Mouse (Mus musculus) forebrain, embryonic 13.5 days (tissue): ENCODE measurements around the gene Spryd3. TPM values are rescaled to one million over a fixed set of nuclear protein-coding genes. Genes with fewer than 3 reads are reported as not detected.
"Not testable (repeated sequence)": the region's sequence is repeated elsewhere in the genome, so short reads cannot be mapped to it uniquely, and the experiment has no call there.

Source experiments
- ATAC-seq: fragments of 200-750 bp; cut with Nextera tagmentation; 2 replicates; pipeline ENCODE4 v1.8.0; 2017
- H3K27ac ChIP-seq: fragments of 300-500 bp; sonication (generic); 2 replicates; pipeline ENCODE4 v1.5.1; 2015; ENCODE audit warnings: inconsistent platforms, mild to moderate bottlenecking, moderate library complexity
- H3K27me3 ChIP-seq: fragments of 300-500 bp; sonication (generic); 2 replicates; pipeline ENCODE4 v1.6.1; 2015; ENCODE audit warnings: mild to moderate bottlenecking, inconsistent platforms
- H3K36me3 ChIP-seq: fragments of 300-500 bp; sonication (generic); 2 replicates; pipeline ENCODE4 v1.6.1; 2015; ENCODE audit warnings: mild to moderate bottlenecking, inconsistent platforms; ENCODE audit not compliant: poor library complexity, severe bottlenecking
- H3K4me1 ChIP-seq: fragments of 300-500 bp; sonication (generic); 2 replicates; pipeline ENCODE4 v1.6.1; 2015; ENCODE audit warnings: inconsistent platforms
- H3K4me2 ChIP-seq: fragments of 300-500 bp; sonication (generic); 2 replicates; pipeline ENCODE4 v1.6.1; 2015; ENCODE audit warnings: inconsistent platforms, mild to moderate bottlenecking, moderate library complexity
- H3K4me3 ChIP-seq: fragments of 300-500 bp; sonication (generic); 2 replicates; pipeline ENCODE4 v1.5.1; 2015; ENCODE audit warnings: mild to moderate bottlenecking, inconsistent platforms
- H3K9ac ChIP-seq: fragments of 300-500 bp; sonication (generic); 2 replicates; pipeline ENCODE4 v1.6.1; 2015; ENCODE audit warnings: mild to moderate bottlenecking, inconsistent platforms
- H3K9me3 ChIP-seq: fragments of 300-500 bp; sonication (generic); replicated peaks from 2 replicates; pipeline ENCODE4 v1.6.1; 2016; ENCODE audit warnings: inconsistent platforms
- WGBS: fragments of 180-500 bp; shearing (Covaris S2); methylation state at CpG from one replicate; pipeline ENCODE4 v1.1.7; 2015; 5-methylcytosine and 5-hydroxymethylcytosine counted together
- polyA plus RNA-seq: library from polyadenylated mRNA; unstranded; fragments of >200 nt; fragmentation: Nextera tagmentation; extraction: Ambion mirVana; gene quantifications from 2 replicates; pipeline ENCODE4 v1.2.1, GENCODE M21; 2015

Spryd3 gene
- polyA plus RNA-seq, 1 experiment from 2014 or later, result 21.7 TPM

DNA sequence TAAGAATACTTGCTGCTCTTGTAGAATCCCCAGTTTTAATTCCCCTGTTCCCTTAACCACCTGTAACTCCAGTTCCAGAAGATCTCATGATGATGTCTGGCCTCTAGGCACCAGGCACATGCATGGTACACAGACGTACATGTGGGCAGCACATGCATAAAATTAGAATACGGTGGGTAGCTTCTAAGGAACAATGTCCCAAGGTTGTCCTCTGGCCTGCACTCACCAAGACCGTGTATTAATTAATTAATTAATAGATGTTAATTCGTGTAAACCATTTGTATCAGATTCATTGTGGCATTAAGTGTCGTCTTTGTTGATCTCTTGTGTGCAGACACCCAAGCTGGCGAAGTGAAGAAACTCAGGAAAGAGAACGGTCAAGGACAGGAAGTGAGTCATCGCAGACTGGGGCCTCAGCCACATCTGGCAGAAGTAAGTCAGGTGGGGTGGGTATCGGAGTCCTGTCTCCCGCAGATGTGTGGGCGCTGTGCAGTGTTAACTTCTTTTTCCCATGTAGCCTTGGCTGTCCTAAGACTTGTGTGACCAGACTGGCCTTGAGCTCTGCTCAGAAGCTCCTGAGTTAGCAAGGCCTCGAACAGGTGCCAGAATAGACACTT lies 44.9 kb downstream of the Spryd3 start:
- 89% methylated on average over 12 of the region's 12 CpGs for WGBS

GRCm38 (mm10) chr15:102089914-102090585 lies 46.0 kb downstream of the Spryd3 start:
- 90% methylated on average over 12 of the region's 12 CpGs for WGBS
- Histone ChIP-seq H3K36me3 (peaks cover 98% of the 10 kb centered on the region), H3K27ac (no peak overlapping the region), H3K9me3 (no peaks in the 10 kb centered on the region), H3K4me2 (no peak overlapping the region), H3K4me3 (no peak overlapping the region), H3K27me3 (no peaks in the 10 kb centered on the region), H3K4me1 (no peaks in the 10 kb centered on the region), H3K9ac (no peak overlapping the region)
- no peak for ATAC-seq

More for the DNA sequence above, 44.9 kb downstream of the Spryd3 start:
- H3K27me3 ChIP-seq, result no peaks in the 10 kb centered on the region
- ATAC-seq, result no peak
- H3K9me3 ChIP-seq, result no peaks in the 10 kb centered on the region
- no peaks in the 10 kb centered on the region for H3K4me1 ChIP-seq
- no peak overlapping the region for H3K27ac ChIP-seq
- H3K9ac ChIP-seq, result no peak overlapping the region
- H3K4me3 ChIP-seq, result no peak overlapping the region
- H3K36me3 ChIP-seq, result peaks cover 98% of the 10 kb centered on the region
- no peak overlapping the region for H3K4me2 ChIP-seq

DNA sequence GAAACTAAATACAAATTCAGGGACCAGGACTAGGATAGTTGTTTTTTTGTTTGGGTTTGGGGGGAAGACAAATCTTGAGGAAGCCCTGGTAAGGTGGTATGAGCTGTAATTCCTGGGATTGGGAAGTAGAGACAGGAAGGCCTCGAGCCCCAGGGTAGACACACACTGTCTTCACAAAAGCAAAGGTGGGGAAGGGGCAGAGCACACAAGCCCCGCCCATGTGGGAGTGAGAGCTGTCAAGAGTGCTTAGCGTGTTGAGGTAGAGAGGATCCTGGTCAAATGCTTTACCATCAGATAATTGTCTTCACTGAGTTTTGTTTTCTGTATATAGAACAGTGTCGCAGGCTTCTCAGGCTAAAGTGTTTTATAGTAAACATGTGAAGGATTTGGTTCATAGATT lies 53.0 kb downstream of the Spryd3 start:
- no peak overlapping the region for H3K4me2 ChIP-seq
- no peak overlapping the region for H3K27ac ChIP-seq
- H3K4me3 ChIP-seq, result no peak overlapping the region
- WGBS, result 88% methylated on average over 4 of the region's 4 CpGs
- no peaks in the 10 kb centered on the region for H3K9me3 ChIP-seq
- no peak overlapping the region for H3K9ac ChIP-seq
- peaks cover 61% of the 10 kb centered on the region for H3K36me3 ChIP-seq
- no peak for ATAC-seq
- no peaks in the 10 kb centered on the region for H3K4me1 ChIP-seq
- no peaks in the 10 kb centered on the region for H3K27me3 ChIP-seq

GRCm38 (mm10) chr15:102082148-102082547 lies 53.9 kb downstream of the Spryd3 start:
- no peaks in the 10 kb centered on the region for H3K27me3 ChIP-seq
- peaks cover 52% of the 10 kb centered on the region for H3K36me3 ChIP-seq
- no peak overlapping the region for H3K4me2 ChIP-seq
- H3K27ac ChIP-seq, result no peak overlapping the region
- no peak overlapping the region for H3K4me3 ChIP-seq
- H3K9ac ChIP-seq, result no peak overlapping the region
- no peaks in the 10 kb centered on the region for H3K9me3 ChIP-seq
- ATAC-seq, result no peak
- WGBS, result 91% methylated on average over 4 of the region's 4 CpGs
- H3K4me1 ChIP-seq, result no peaks in the 10 kb centered on the region

DNA sequence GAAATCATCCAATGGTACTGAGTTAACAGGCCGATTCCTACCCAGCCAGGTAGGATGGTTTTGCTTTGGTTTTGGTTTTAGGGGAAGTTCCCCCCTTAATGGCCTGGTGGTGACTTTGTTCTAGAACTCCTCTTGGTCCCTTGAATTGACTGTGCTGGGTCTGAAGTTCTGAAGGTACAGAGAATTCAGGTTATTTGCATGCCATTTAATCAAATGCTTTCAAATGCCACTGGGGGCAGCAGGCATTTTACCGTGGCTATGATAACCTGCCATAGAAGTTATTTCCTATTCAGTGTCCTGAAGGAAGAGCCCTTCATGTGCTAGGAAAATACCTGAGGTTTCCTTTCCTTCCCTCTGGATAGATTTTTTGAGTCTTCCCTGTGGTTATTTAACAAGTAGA lies 55.6 kb downstream of the Spryd3 start:
- 73% methylated on average over 2 of the region's 2 CpGs for WGBS

DNA sequence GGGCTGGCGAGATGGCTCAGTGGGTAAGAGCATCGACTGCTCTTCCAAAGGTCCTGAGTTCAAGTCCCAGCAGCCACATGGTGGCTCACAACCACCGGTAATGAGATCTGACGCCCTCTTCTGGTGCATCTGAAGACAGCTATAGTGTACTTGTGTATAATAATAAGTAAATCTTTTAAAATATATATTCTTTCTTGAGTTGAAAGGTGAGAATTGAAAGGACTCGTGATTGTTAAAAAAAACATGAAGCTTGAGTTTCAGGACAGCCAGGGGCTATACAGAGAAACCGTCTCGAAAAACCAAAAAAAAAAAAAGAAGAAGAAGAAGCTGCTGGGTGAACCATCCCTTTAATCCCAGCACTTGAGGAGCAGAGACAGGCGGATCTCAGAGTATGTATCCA lies 56.1 kb downstream of the Spryd3 start:
- H3K4me2 ChIP-seq, H3K4me3 ChIP-seq, ATAC-seq, H3K9ac ChIP-seq, H3K9me3 ChIP-seq, H3K27ac ChIP-seq, H3K27me3 ChIP-seq: not testable (repeated sequence)
- Histone ChIP-seq H3K4me1 (peaks cover 15% of the 10 kb centered on the region), H3K36me3 (peaks cover 32% of the 10 kb centered on the region)
- 80% methylated on average over 8 of the region's 8 CpGs for WGBS

More for the DNA sequence above, 55.6 kb downstream of the Spryd3 start:
- Histone ChIP-seq H3K9ac (no peak overlapping the region), H3K4me1 (peaks cover 10% of the 10 kb centered on the region), H3K9me3 (no peaks in the 10 kb centered on the region), H3K4me2 (no peak overlapping the region), H3K36me3 (peaks cover 36% of the 10 kb centered on the region), H3K27ac (no peak overlapping the region), H3K27me3 (no peaks in the 10 kb centered on the region), H3K4me3 (no peak overlapping the region)
- no peak for ATAC-seq

DNA sequence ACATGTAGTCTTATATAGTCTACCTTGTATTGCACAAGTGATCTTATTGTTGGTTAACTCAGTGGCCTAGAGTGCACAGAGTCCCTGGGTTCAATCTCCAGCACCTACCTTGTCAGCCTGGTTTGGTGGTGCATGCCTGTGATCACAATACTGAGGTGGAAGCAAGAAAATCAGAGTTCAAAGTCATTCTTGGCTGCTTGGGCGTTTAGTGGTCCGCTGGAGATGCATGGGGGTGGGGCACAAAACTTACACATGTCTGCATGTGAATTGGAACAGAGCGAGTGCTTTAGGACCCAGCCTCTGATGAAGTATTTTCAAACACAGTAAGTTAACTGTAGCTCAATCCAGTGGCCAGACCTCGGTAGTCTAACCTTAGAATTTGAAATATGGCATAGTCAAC lies 56.8 kb downstream of the Spryd3 start:
- 83% methylated on average over 4 of the region's 4 CpGs for WGBS
- H3K4me1 ChIP-seq, result peaks cover 20% of the 10 kb centered on the region
- peaks cover 25% of the 10 kb centered on the region for H3K36me3 ChIP-seq
- no peak overlapping the region for H3K9ac ChIP-seq
- no peak overlapping the region for H3K27ac ChIP-seq
- no peak overlapping the region for H3K4me3 ChIP-seq
- H3K9me3 ChIP-seq, result no peaks in the 10 kb centered on the region
- H3K4me2 ChIP-seq, result no peak overlapping the region
- no peak for ATAC-seq
- H3K27me3 ChIP-seq, result no peaks in the 10 kb centered on the region

GRCm38 (mm10) chr15:102077111-102077677 lies 58.8 kb downstream of the Spryd3 start:
- peaks cover 28% of the 10 kb centered on the region for H3K4me1 ChIP-seq
- H3K4me2 ChIP-seq, result no peak overlapping the region
- no peak overlapping the region for H3K4me3 ChIP-seq
- no peak overlapping the region for H3K9ac ChIP-seq
- no peaks in the 10 kb centered on the region for H3K9me3 ChIP-seq
- no peaks in the 10 kb centered on the region for H3K27me3 ChIP-seq
- no peak overlapping the region for H3K27ac ChIP-seq
- WGBS, result 95% methylated on average over 2 of the region's 2 CpGs
- ATAC-seq, result no peak
- H3K36me3 ChIP-seq, result peaks cover 5% of the 10 kb centered on the region

DNA sequence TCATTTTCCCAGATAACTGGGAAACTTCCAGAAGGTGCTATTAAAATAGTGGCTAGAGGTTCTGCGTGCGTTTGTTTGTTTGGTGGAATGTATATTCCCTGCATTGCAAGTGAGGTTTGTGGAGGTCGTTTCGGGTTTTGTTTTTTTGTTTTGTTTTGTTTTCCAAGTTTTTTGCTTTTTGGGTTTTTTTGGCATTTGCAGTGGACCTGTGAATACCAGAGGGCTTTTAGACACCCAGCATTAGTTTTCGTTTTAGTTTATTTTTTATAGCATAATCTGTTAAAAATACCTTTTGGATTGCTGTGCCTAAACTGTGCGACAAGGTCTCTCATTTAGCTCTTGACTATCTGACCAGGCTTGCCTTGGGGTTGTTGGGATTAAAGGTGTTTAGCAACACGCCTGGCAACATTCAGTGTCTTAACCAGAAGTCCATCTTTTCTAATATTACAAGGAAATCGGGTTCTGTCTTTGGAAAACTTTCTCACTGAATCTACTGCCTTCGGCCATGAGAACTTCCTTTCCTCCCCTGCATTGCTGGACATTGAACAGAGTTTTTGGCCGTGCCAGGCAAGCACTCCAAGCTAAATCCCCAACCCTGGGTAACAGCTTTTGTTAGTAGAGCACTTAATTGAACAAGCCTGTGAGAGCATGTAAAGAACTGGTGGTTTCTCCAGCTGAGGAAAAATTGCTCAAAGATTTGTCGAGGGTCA lies 61.0 kb downstream of the Spryd3 start:
- no peak overlapping the region; the same call in 1 of the 2 replicates for H3K27ac ChIP-seq
- H3K9ac ChIP-seq, result peak overlapping the region; percentile 95
- 12% methylated on average over 11 of the region's 11 CpGs for WGBS
- H3K4me3 ChIP-seq, result peak overlapping the region; percentile 94
- ATAC-seq, result no peak
- no peaks in the 10 kb centered on the region for H3K36me3 ChIP-seq
- H3K9me3 ChIP-seq, result no peaks in the 10 kb centered on the region
- H3K4me1 ChIP-seq, result peaks cover 28% of the 10 kb centered on the region
- H3K4me2 ChIP-seq, result peak overlapping the region; percentile 90
- H3K27me3 ChIP-seq, result peaks cover 8% of the 10 kb centered on the region; the same call in 1 of the 2 replicates

DNA sequence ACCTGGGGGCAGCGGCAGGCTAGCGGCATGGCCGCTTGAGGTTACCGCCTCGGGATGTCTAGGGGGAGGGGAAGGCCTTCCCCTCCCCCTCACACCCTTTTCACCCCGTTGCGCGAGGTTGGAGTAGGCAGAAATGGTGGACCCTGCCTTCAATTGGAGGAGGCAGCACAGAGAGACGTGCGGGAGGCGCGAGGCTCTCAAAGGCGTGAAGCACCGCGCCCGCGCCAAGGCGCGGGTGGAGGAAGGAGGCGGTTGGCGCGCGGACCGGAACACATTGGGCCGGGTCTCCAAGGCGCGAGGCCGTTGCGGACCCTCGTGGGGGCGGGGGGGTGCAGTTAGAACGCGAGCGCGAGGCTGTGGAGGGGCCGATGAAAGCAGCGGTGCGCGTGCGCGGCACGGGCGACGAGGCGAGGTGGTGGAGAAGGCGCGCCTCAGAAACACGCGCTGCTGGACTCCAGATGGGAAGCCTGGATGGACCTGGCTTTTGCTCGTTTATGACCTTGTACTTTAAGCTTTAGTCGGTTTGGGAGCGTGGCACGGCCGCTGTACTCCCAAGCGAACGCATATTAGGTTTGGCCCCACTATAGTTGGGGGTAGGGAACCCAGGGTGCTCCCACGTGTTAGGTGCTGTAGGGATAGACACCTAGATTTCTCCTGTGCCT lies 61.8 kb downstream of the Spryd3 start:
- Histone ChIP-seq H3K9ac (peak overlapping the region; percentile 95), H3K4me3 (peak overlapping the region; percentile 94), H3K4me1 (peaks cover 28% of the 10 kb centered on the region), H3K27ac (peak overlapping the region; percentile 94), H3K4me2 (peak overlapping the region; percentile 90), H3K27me3 (peaks cover 11% of the 10 kb centered on the region; the same call in 1 of the 2 replicates), H3K36me3 (no peaks in the 10 kb centered on the region), H3K9me3 (no peaks in the 10 kb centered on the region)
- peak; percentile 46 for ATAC-seq
- under 1% methylated on average over 52 of the region's 57 CpGs for WGBS

- peak within 1 kb of the TSS; percentile 94 for H3K27ac ChIP-seq
- under 1% methylated on average over 55 of the region's 58 CpGs for WGBS
- H3K9me3 ChIP-seq, result no peaks in the 10 kb centered on the region
- peak; percentile 95 for ATAC-seq
- peaks cover 28% of the 10 kb centered on the region for H3K4me1 ChIP-seq
- peak within 1 kb of the TSS; percentile 94 for H3K4me3 ChIP-seq
- H3K9ac ChIP-seq, result peak within 1 kb of the TSS; percentile 95
- peak within 1 kb of the TSS; percentile 90 for H3K4me2 ChIP-seq
- H3K27me3 ChIP-seq, result peaks cover 14% of the 10 kb centered on the region; the same call in 1 of the 2 replicates
- H3K36me3 ChIP-seq, result no peaks in the 10 kb centered on the region
These were observed 62.4 kb downstream of the Spryd3 start, which contains the start of gene Eif4b for GRCm38 (mm10) chr15:102073559-102074069. TSS of gene Eif4b (plus strand) at chr15:102073773.
